Mouse (Mus musculus) heart, postnatal 0 days (tissue): ENCODE data around the gene Olfr1428. TPM values are rescaled to one million over a fixed set of nuclear protein-coding genes. Genes with fewer than 3 reads are reported as not detected.
"Not testable (repeated sequence)": the region's sequence is repeated elsewhere in the genome, so short reads cannot be mapped to it uniquely, and the experiment has no call there.

Experiments used
- ATAC-seq: fragments of 200-750 bp; cut with Nextera tagmentation; 2 replicates; pipeline ENCODE4 v1.8.0; 2017; ENCODE audit warnings: low read depth, moderate number of reproducible peaks, moderate library complexity; ENCODE audit not compliant: insufficient read depth
- DNase-seq: peaks from one replicate; pipeline ENCODE4 v3.0.0-alpha.2; 2016; ENCODE audit warnings: low spot score
- H3K27ac ChIP-seq: fragments of 300-500 bp; sonication (generic); 2 replicates; pipeline ENCODE4 v1.5.1; 2014; ENCODE audit warnings: low read depth, mild to moderate bottlenecking
- H3K27me3 ChIP-seq: fragments of 300-500 bp; sonication (generic); 2 replicates; pipeline ENCODE4 v1.6.1; 2014; ENCODE audit warnings: low read length, mixed read lengths; ENCODE audit not compliant: control insufficient read depth, insufficient read depth
- H3K36me3 ChIP-seq: fragments of 300-500 bp; sonication (generic); replicated peaks from 2 replicates; pipeline ENCODE4 v1.6.1; 2014; ENCODE audit warnings: low read length, mixed read lengths; ENCODE audit not compliant: control insufficient read depth, insufficient read depth
- H3K4me1 ChIP-seq: fragments of 300-500 bp; sonication (generic); 2 replicates; pipeline ENCODE4 v1.6.1; 2014; ENCODE audit warnings: antibody characterized with exemption; ENCODE audit not compliant: control insufficient read depth, insufficient read depth
- H3K4me2 ChIP-seq: fragments of 300-500 bp; sonication (generic); 2 replicates; pipeline ENCODE4 v1.6.1; 2014; ENCODE audit warnings: low read depth, mild to moderate bottlenecking, low read length, moderate library complexity
- H3K4me3 ChIP-seq: fragments of 300-500 bp; sonication (generic); 2 replicates; pipeline ENCODE4 v1.5.1; 2014; ENCODE audit warnings: low read depth, low read length
- H3K9ac ChIP-seq: fragments of 300-500 bp; sonication (generic); replicated peaks from 2 replicates; pipeline ENCODE4 v1.6.1; 2014; ENCODE audit warnings: low read depth, low read length, mixed read lengths
- H3K9me3 ChIP-seq: fragments of 300-500 bp; sonication (generic); replicated peaks from 2 replicates; pipeline ENCODE4 v1.6.1; 2016; ENCODE audit warnings: low read length; ENCODE audit not compliant: control insufficient read depth
- CTCF ChIP-seq: IDR thresholded peaks from 2 replicates; pipeline ENCODE4 v1.5.1; 2016; ENCODE audit warnings: antibody characterized with exemption, control low read depth, low read depth
- EP300 ChIP-seq: IDR thresholded peaks from 2 replicates; pipeline ENCODE4 v1.6.1; 2016; ENCODE audit warnings: antibody characterized with exemption, low read depth
- WGBS: fragments of 180-500 bp; shearing (Covaris S2); extraction: QIAGEN DNeasy Blood & Tissue Kit; methylation state at CpG from one replicate; pipeline ENCODE4 v1.1.7; 2014; 5-methylcytosine and 5-hydroxymethylcytosine counted together
- polyA plus RNA-seq: library from polyadenylated mRNA; unstranded; fragments of >200 nt; fragmentation: Nextera tagmentation; extraction: Ambion mirVana; gene quantifications from 2 replicates; pipeline ENCODE4 v1.2.1, GENCODE M21; 2015
- total RNA-seq: library from RNA; depleted of rRNA; stranded (reverse); fragments of >200 nt; gene quantifications from 2 replicates; pipeline ENCODE4 v1.2.3, GENCODE M21; 2014; ENCODE audit warnings: low replicate concordance

Olfr1428 gene
- total and polyA plus RNA-seq, 2 experiments from 2014 or later: not detected

DNA sequence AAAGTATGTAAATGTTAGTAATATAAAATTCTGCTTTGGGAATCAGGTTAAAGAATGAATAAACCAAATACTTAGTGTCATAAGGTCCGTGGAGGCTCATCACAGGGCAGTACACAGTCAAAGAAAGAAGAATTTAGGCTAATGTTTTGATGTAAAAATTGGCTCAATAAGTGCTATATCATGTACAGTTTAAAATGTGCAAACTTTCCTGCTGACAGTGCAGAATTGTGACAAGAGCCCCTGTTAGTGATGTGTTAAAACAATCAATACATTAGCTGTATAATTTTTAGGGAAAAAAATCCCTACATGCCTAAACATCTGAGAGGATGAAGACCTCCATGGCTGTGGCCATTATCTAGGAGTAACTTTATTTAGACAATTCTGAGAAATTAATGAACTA, 1.9 kb downstream of the Olfr1428 start:
- no peak for ATAC-seq
- no peak overlapping the region for H3K27ac ChIP-seq
- no peaks in the 10 kb centered on the region for H3K9me3 ChIP-seq

DNA sequence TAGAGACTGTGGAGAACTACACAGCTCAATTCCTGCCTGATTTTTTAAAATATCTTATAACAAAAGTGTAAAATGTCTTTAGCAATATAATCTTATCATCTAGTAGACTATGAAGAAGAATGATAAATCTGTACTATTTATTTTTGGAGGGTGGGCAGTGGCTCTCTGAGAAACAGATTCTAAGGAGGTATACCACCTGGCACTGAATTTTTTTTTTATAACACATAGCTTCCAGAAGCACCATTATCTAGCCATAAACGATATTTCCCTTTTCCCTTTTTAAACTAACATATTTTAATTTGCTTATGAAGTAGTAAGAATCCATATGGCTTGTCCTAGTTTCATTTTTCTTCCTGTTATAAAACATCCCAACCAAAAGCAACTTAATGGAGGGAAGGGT, 11.2 kb downstream of the Olfr1428 start:
- no peak overlapping the region for H3K27ac ChIP-seq
- no peaks in the 10 kb centered on the region for H3K27me3 ChIP-seq
- H3K36me3 ChIP-seq: no peaks in the 10 kb centered on the region
- DNase-seq (no peak), ATAC-seq (no peak)
- no peak overlapping the region for H3K4me3 ChIP-seq
- TF ChIP-seq CTCF (no peak), EP300 (no peak)
- H3K4me2 ChIP-seq: no peak overlapping the region
- H3K4me1 ChIP-seq: no peaks in the 10 kb centered on the region
- no peak overlapping the region for H3K9ac ChIP-seq
- H3K9me3 ChIP-seq: no peaks in the 10 kb centered on the region
- 35% methylated on average over 1 of the region's 1 CpGs for WGBS

More for the DNA sequence above, 1.9 kb downstream of the Olfr1428 start:
- no peak overlapping the region for H3K4me2 ChIP-seq
- no peak for DNase-seq
- 47% methylated on average over 1 of the region's 1 CpGs for WGBS
- H3K9ac ChIP-seq: no peak overlapping the region
- H3K4me1 ChIP-seq: no peaks in the 10 kb centered on the region
- H3K36me3 ChIP-seq: no peaks in the 10 kb centered on the region
- no peak for TF ChIP-seq CTCF
- no peak for TF ChIP-seq EP300
- no peaks in the 10 kb centered on the region for H3K27me3 ChIP-seq
- no peak overlapping the region for H3K4me3 ChIP-seq

DNA sequence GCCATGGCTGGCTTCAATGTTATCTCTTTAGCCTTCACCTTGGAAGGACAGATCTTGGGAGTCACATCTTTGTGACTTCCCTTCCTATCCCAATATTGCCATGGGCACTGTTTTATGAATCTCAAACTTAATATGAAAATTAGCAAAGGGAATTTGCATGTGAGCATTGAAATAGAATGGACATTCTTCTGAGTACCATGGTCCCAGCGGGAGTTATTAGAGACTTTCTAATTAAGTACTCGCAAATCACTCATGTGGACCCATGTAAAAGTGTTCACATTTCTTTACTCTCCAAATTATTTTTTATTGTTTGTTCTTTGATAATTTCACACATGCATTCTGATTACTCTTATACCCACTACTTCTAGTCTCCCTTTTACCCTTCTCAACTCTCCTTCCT, 12.5 kb downstream of the Olfr1428 start, which contains the start of gene Olfr1427:
Olfr1427 (minus strand) TSS at position 101 of the 400 bp plus-strand sequence.
- Histone ChIP-seq H3K27ac (no peak within 1 kb of the TSS), H3K9me3 (no peaks in the 10 kb centered on the region), H3K4me1 (no peaks in the 10 kb centered on the region), H3K27me3 (no peaks in the 10 kb centered on the region), H3K36me3 (no peaks in the 10 kb centered on the region), H3K4me3 (no peak within 1 kb of the TSS), H3K4me2 (no peak within 1 kb of the TSS), H3K9ac (no peak within 1 kb of the TSS)
- TF ChIP-seq EP300: no peak
- ATAC-seq (no peak), DNase-seq (no peak)
- 88% methylated on average over 2 of the region's 2 CpGs for WGBS

DNA sequence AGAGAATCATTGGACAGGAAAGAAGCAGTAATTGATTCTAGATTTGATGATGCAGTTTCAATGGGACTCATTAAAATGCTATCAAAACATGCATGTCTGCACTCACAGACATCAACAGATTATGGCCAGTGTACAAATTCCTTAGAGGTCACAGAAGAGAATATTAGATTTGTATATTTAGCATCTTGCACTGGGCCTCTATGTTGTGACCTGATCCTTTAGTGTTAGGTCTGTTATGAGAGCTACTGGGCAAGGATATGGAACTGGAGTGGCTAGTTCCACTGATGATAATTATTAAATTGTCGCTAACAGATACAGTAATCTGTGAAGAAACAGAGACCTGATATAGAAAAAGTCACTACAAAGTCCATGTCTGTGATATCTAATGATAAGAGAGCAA, 23.8 kb downstream of the Olfr1428 start, which contains the start of gene Olfr1426:
Olfr1426 (minus strand) TSS at position 101 of the 400 bp plus-strand sequence.
- WGBS: 48% methylated on average over 1 of the region's 1 CpGs
- TF ChIP-seq CTCF (no peak), EP300 (no peak)
- no peaks in the 10 kb centered on the region for H3K27me3 ChIP-seq
- no peak within 1 kb of the TSS for H3K27ac ChIP-seq
- H3K4me1 ChIP-seq: no peaks in the 10 kb centered on the region
- ATAC-seq (no peak), DNase-seq (no peak)
- H3K4me3 ChIP-seq: no peak within 1 kb of the TSS
- H3K9ac ChIP-seq: no peak within 1 kb of the TSS
- no peaks in the 10 kb centered on the region for H3K9me3 ChIP-seq
- H3K4me2 ChIP-seq: no peak within 1 kb of the TSS
- H3K36me3 ChIP-seq: no peaks in the 10 kb centered on the region

DNA sequence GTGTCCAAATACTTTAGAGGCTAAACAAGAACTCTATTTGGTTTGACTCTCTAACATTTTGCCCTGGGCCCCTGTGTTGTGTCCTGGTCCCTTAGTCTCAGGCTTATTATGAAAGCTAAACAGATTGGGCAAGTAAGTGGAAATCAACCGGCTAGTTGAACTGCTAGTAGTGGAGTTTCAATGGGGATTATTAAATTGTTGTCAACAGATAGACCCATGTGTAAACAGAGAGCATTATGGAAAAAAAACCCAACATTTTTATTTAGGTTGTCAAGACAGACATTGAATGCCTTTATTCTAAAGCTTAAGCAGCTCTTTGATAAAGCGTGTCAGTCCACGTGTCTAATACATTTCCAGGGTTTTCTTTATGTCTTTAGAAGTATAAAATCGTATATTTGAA, 38.1 kb downstream of the Olfr1428 start, which contains the start of gene Olfr1425:
Olfr1425 (minus strand) TSS at position 101 of the 400 bp plus-strand sequence.
- not testable (repeated sequence) for H3K9me3 ChIP-seq, H3K4me3 ChIP-seq, H3K27ac ChIP-seq, H3K27me3 ChIP-seq, H3K4me2 ChIP-seq, H3K4me1 ChIP-seq, H3K36me3 ChIP-seq, ATAC-seq, H3K9ac ChIP-seq, DNase-seq
- WGBS: 70% methylated on average over 4 of the region's 4 CpGs

DNA sequence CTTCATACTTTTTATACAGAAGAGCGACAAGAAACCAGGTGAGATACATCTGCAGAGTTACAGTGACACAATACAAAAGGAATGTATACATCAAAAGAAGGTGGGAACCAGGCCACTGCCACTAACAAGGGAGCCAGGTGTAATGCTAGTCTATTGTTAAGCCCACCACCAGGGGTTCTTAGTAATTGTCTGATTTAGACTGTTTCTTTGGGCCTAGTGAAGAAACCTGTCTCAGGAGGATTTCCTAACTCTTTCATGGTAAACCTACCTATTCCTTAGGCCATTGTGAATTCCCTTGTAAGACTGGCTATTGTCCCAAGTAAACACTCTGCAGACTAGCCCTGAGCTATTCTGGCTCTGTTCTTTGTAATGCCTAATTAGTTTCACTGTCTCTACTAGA, 46.2 kb downstream of the Olfr1428 start:
- not testable (repeated sequence) for ATAC-seq, H3K9me3 ChIP-seq, H3K27me3 ChIP-seq, DNase-seq, H3K9ac ChIP-seq, H3K36me3 ChIP-seq, H3K4me1 ChIP-seq, H3K4me3 ChIP-seq, H3K4me2 ChIP-seq, H3K27ac ChIP-seq
- 69% methylated on average over 1 of the region's 1 CpGs for whole genome bisulfite sequencing

DNA sequence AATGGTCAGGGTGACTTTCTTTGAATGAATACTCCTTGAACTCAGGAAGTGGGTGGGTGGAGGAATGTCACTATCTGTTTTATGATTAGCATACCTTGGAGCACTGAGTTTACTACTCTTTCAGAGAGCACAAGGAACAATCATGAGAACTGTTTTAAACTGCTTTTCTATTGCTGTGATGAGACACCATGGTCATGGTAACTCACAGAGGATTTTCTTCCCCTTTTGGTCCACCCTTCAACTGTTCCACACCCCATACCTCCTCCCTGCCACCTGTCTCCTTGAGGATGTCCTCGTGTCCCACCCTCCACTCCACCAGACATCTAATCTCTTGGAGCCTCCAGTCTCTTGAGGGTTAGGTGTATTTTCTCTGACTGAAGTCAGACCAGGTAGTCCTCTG, 47.9 kb downstream of the Olfr1428 start:
- DNase-seq, ATAC-seq, H3K27me3 ChIP-seq, H3K9ac ChIP-seq, H3K4me2 ChIP-seq, H3K4me1 ChIP-seq, H3K9me3 ChIP-seq, H3K27ac ChIP-seq, H3K4me3 ChIP-seq, H3K36me3 ChIP-seq: not testable (repeated sequence)
- 52% methylated on average over 1 of the region's 1 CpGs for WGBS

DNA sequence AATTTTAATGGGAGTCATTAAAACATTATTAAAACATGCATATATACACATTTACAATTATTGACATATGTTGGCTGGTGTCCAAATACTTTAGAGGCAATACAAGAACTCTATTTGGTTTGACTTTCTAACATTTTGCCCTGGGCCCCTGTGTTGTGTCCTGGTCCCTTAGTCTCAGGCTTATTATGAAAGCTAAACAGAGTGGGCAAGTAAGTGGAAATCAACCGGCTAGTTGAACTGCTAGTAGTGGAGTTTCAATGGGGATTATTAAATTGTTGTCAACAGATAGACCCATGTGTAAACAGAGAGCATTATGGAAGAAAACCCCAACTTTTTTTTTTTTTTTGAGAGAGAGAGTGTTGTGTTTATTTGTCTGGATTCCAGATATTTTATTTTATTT, 53.1 kb downstream of the Olfr1428 start, which contains the start of gene Olfr1424:
Olfr1424 (minus strand) TSS at position 101 of the 400 bp plus-strand sequence.
- H3K9me3 ChIP-seq, H3K36me3 ChIP-seq, ATAC-seq, H3K27ac ChIP-seq, H3K4me3 ChIP-seq, H3K4me1 ChIP-seq, H3K27me3 ChIP-seq, H3K9ac ChIP-seq, DNase-seq, H3K4me2 ChIP-seq: not testable (repeated sequence)
- WGBS: 90% methylated on average over 1 of the region's 1 CpGs
